Mouse (Mus musculus): Measurements from ENCODE around the gene Cpsf6. TPM values are rescaled to one million over a fixed set of nuclear protein-coding genes. Genes with fewer than 3 reads are reported as not detected.

Cpsf6 gene
- polyA plus RNA-seq, 1 experiment = 36.6 TPM

GRCm38 (mm10) chr10:117335649-117336048, 44.2 kb downstream of the Cpsf6 start:
- Histone ChIP-seq H3K79me2 (ENCODE audit: control insufficient read depth, insufficient read depth) (no peaks in the 10 kb centered on the region), H3K27me3 (ENCODE audit: control insufficient read depth, insufficient read depth, insufficient read length) (no peaks in the 10 kb centered on the region), H3K36me3 (ENCODE audit: control insufficient read depth, insufficient read depth) (no peaks in the 10 kb centered on the region), H3K79me3 (ENCODE audit: low read depth) (no peaks in the 10 kb centered on the region), H3K4me3 (ENCODE audit: insufficient read depth, poor library complexity, severe bottlenecking) (no peak overlapping the region), H3ac (ENCODE audit: control insufficient read depth, insufficient read length, low read depth) (no peak overlapping the region)
- TF ChIP-seq CEBPB (IDR thresholded peaks at IDR 0.05; ENCODE audit: low read depth) (no peak), MAX (IDR thresholded peaks at IDR 0.05) (no peak), CTCF (IDR thresholded peaks at IDR 0.05; ENCODE audit: control insufficient read depth, insufficient read depth, insufficient read length) (no peak), USF1 (IDR thresholded peaks at IDR 0.05; ENCODE audit: low read depth) (no peak), FOSL1 (IDR thresholded peaks at IDR 0.05; ENCODE audit: insufficient read depth, low read length, poor library complexity, severe bottlenecking) (no peak), MYOG (IDR thresholded peaks at IDR 0.05; ENCODE audit: control insufficient read depth, extremely low read depth, insufficient read length) (no peak), MYOD1 (IDR thresholded peaks at IDR 0.05; ENCODE audit: control insufficient read depth, insufficient read length, low read depth) (no peak)

- Histone ChIP-seq H3K4me3 (ENCODE audit: insufficient read depth, poor library complexity, severe bottlenecking) (no peak overlapping the region), H3ac (ENCODE audit: control insufficient read depth, insufficient read length, low read depth) (no peak overlapping the region), H3K36me3 (ENCODE audit: control insufficient read depth, insufficient read depth) (no peaks in the 10 kb centered on the region), H3K79me3 (ENCODE audit: low read depth) (no peaks in the 10 kb centered on the region), H3K79me2 (ENCODE audit: control insufficient read depth, insufficient read depth) (no peaks in the 10 kb centered on the region), H3K27me3 (ENCODE audit: control insufficient read depth, insufficient read depth, insufficient read length) (no peaks in the 10 kb centered on the region)
- no peak for TF ChIP-seq MAX (IDR thresholded peaks at IDR 0.05)
- no peak for TF ChIP-seq USF1 (IDR thresholded peaks at IDR 0.05; ENCODE audit: low read depth)
- no peak for TF ChIP-seq MYOD1 (IDR thresholded peaks at IDR 0.05; ENCODE audit: control insufficient read depth, insufficient read length, low read depth)
- no peak for TF ChIP-seq CEBPB (IDR thresholded peaks at IDR 0.05; ENCODE audit: low read depth)
- no peak for TF ChIP-seq CTCF (IDR thresholded peaks at IDR 0.05; ENCODE audit: control insufficient read depth, insufficient read depth, insufficient read length)
- TF ChIP-seq MYOG (IDR thresholded peaks at IDR 0.05; ENCODE audit: control insufficient read depth, extremely low read depth, insufficient read length) = no peak
- no peak for TF ChIP-seq FOSL1 (IDR thresholded peaks at IDR 0.05; ENCODE audit: insufficient read depth, low read length, poor library complexity, severe bottlenecking)
These were observed 49.3 kb downstream of the Cpsf6 start for GRCm38 (mm10) chr10:117330521-117330920.

- TF ChIP-seq CTCF (IDR thresholded peaks at IDR 0.05; ENCODE audit: control insufficient read depth, insufficient read depth, insufficient read length) = no peak
- no peak for TF ChIP-seq USF1 (IDR thresholded peaks at IDR 0.05; ENCODE audit: low read depth)
- no peak for TF ChIP-seq MAX (IDR thresholded peaks at IDR 0.05)
- TF ChIP-seq FOSL1 (IDR thresholded peaks at IDR 0.05; ENCODE audit: insufficient read depth, low read length, poor library complexity, severe bottlenecking) = no peak
- no peak for TF ChIP-seq MYOD1 (IDR thresholded peaks at IDR 0.05; ENCODE audit: control insufficient read depth, insufficient read length, low read depth)
- no peak for TF ChIP-seq MYOG (IDR thresholded peaks at IDR 0.05; ENCODE audit: control insufficient read depth, extremely low read depth, insufficient read length)
- TF ChIP-seq CEBPB (IDR thresholded peaks at IDR 0.05; ENCODE audit: low read depth) = no peak
- Histone ChIP-seq H3K79me3 (ENCODE audit: low read depth) (no peaks in the 10 kb centered on the region), H3K79me2 (ENCODE audit: control insufficient read depth, insufficient read depth) (no peaks in the 10 kb centered on the region), H3K36me3 (ENCODE audit: control insufficient read depth, insufficient read depth) (no peaks in the 10 kb centered on the region), H3K27me3 (ENCODE audit: control insufficient read depth, insufficient read depth, insufficient read length) (no peaks in the 10 kb centered on the region), H3ac (ENCODE audit: control insufficient read depth, insufficient read length, low read depth) (no peak overlapping the region), H3K4me3 (ENCODE audit: insufficient read depth, poor library complexity, severe bottlenecking) (no peak overlapping the region)
These were observed 56.0 kb downstream of the Cpsf6 start for GRCm38 (mm10) chr10:117323782-117324181.

- no peak for TF ChIP-seq FOSL1 (IDR thresholded peaks at IDR 0.05; ENCODE audit: insufficient read depth, low read length, poor library complexity, severe bottlenecking)
- no peak for TF ChIP-seq MYOD1 (IDR thresholded peaks at IDR 0.05; ENCODE audit: control insufficient read depth, insufficient read length, low read depth)
- no peak for TF ChIP-seq MAX (IDR thresholded peaks at IDR 0.05)
- no peak for TF ChIP-seq USF1 (IDR thresholded peaks at IDR 0.05; ENCODE audit: low read depth)
- TF ChIP-seq MYOG (IDR thresholded peaks at IDR 0.05; ENCODE audit: control insufficient read depth, extremely low read depth, insufficient read length) = no peak
- TF ChIP-seq CTCF (IDR thresholded peaks at IDR 0.05; ENCODE audit: control insufficient read depth, insufficient read depth, insufficient read length) = no peak
- no peak for TF ChIP-seq CEBPB (IDR thresholded peaks at IDR 0.05; ENCODE audit: low read depth)
- Histone ChIP-seq H3ac (ENCODE audit: control insufficient read depth, insufficient read length, low read depth) (no peak overlapping the region), H3K79me3 (ENCODE audit: low read depth) (no peaks in the 10 kb centered on the region)
These were observed 57.2 kb downstream of the Cpsf6 start for GRCm38 (mm10) chr10:117322630-117323029.

GRCm38 (mm10) chr10:117320571-117320981, 59.2 kb downstream of the Cpsf6 start:
- Histone ChIP-seq H3ac (ENCODE audit: control insufficient read depth, insufficient read length, low read depth) (no peak overlapping the region), H3K79me3 (ENCODE audit: low read depth) (no peaks in the 10 kb centered on the region), H3K36me3 (ENCODE audit: control insufficient read depth, insufficient read depth) (no peaks in the 10 kb centered on the region), H3K27me3 (ENCODE audit: control insufficient read depth, insufficient read depth, insufficient read length) (peaks cover 5% of the 10 kb centered on the region), H3K79me2 (ENCODE audit: control insufficient read depth, insufficient read depth) (no peaks in the 10 kb centered on the region), H3K4me3 (ENCODE audit: insufficient read depth, poor library complexity, severe bottlenecking) (no peak overlapping the region)
- no peak for TF ChIP-seq MYOG (IDR thresholded peaks at IDR 0.05; ENCODE audit: control insufficient read depth, extremely low read depth, insufficient read length)
- TF ChIP-seq CEBPB (IDR thresholded peaks at IDR 0.05; ENCODE audit: low read depth) = no peak
- TF ChIP-seq FOSL1 (IDR thresholded peaks at IDR 0.05; ENCODE audit: insufficient read depth, low read length, poor library complexity, severe bottlenecking) = no peak
- no peak for TF ChIP-seq USF1 (IDR thresholded peaks at IDR 0.05; ENCODE audit: low read depth)
- no peak for TF ChIP-seq MAX (IDR thresholded peaks at IDR 0.05)
- no peak for TF ChIP-seq MYOD1 (IDR thresholded peaks at IDR 0.05; ENCODE audit: control insufficient read depth, insufficient read length, low read depth)
- TF ChIP-seq CTCF (IDR thresholded peaks at IDR 0.05; ENCODE audit: control insufficient read depth, insufficient read depth, insufficient read length) = no peak

More at GRCm38 (mm10) chr10:117322630-117323029, 57.2 kb downstream of the Cpsf6 start:
- Histone ChIP-seq H3K27me3 (ENCODE audit: control insufficient read depth, insufficient read depth, insufficient read length) (no peaks in the 10 kb centered on the region), H3K4me3 (ENCODE audit: insufficient read depth, poor library complexity, severe bottlenecking) (no peak overlapping the region), H3K79me2 (ENCODE audit: control insufficient read depth, insufficient read depth) (no peaks in the 10 kb centered on the region), H3K36me3 (ENCODE audit: control insufficient read depth, insufficient read depth) (no peaks in the 10 kb centered on the region)

Measured in C2C12 (cell line).